Mouse (Mus musculus) bone marrow, adult 2 months (tissue): ENCODE results near the gene Cyp3a25. TPM values are rescaled to one million over a fixed set of nuclear protein-coding genes. Genes with fewer than 3 reads are reported as not detected.
"Not testable (repeated sequence)": the region's sequence is repeated elsewhere in the genome, so short reads cannot be mapped to it uniquely, and the experiment has no call there.

Source experiments
- H3K27ac ChIP-seq: fragments of 200-500 bp; 2 replicates; pipeline ENCODE4 v1.5.1; 2012; ENCODE audit warnings: low read depth, mild to moderate bottlenecking, control low read depth, inconsistent platforms, low read length; ENCODE audit not compliant: control insufficient read depth, poor library complexity, insufficient read depth
- H3K4me1 ChIP-seq: fragments of 200-500 bp; 2 replicates; pipeline ENCODE4 v1.6.1; 2011; ENCODE audit warnings: low read length; ENCODE audit not compliant: control insufficient read depth, insufficient read depth
- H3K4me3 ChIP-seq: fragments of 200-500 bp; replicated peaks from 2 replicates; pipeline ENCODE3; 2011; ENCODE audit warnings: mild to moderate bottlenecking, low read depth, low read length, control low read depth; ENCODE audit not compliant: control insufficient read depth
- CTCF ChIP-seq: fragments of 200-500 bp; IDR thresholded peaks from 2 replicates; pipeline ENCODE4 v1.5.1; 2011; ENCODE audit warnings: low read length, control low read depth; ENCODE audit not compliant: control insufficient read depth, insufficient read depth
- POLR2A ChIP-seq: fragments of 200-500 bp; IDR thresholded peaks from 2 replicates; pipeline ENCODE4 v1.6.1; 2011; ENCODE audit warnings: low read depth, mild to moderate bottlenecking, control low read depth, low read length, borderline replicate concordance; ENCODE audit not compliant: control insufficient read depth
- WGBS: fragments of 180-500 bp; shearing (Covaris S2); methylation state at CpG from one replicate; pipeline ENCODE4 v1.1.7; 2018; 5-methylcytosine and 5-hydroxymethylcytosine counted together
- polyA plus RNA-seq: library from polyadenylated mRNA; stranded (reverse); fragments of >200 nt; gene quantifications from 2 replicates; pipeline ENCODE4 v1.2.4, GENCODE M21; 2011; ENCODE audit warnings: low replicate concordance; ENCODE audit not compliant: missing spikeins, insufficient read depth, insufficient read length

The Cyp3a25 gene
- 0.50 and 4.0 TPM in 2 replicates for polyA plus RNA-seq

DNA sequence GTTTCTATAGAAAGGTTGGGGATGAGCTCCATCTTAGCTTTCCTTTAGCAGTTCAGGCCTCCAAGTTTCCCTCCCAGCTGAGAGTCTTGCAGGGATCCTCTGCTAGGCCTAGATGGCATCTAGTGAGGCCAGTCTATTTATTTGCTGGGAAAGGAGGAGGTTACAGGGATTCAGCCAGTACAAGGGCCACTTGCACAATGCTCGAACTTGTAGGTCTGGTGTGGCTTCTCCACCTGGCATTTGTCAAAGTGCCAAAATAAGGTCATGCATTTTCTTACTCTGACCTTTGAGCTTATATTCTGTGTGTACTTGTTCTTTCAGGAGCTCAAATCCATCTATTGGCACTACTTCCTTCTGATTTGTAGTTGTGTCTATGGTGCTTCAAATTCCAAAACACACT is at the start of gene Cyp3a25:
TSS of gene Cyp3a25 (minus strand) at position 110 of the 400 bp plus-strand sequence.
- H3K4me1 ChIP-seq = not testable (repeated sequence)
- WGBS = 54% methylated on average over 1 of the region's 1 CpGs

DNA sequence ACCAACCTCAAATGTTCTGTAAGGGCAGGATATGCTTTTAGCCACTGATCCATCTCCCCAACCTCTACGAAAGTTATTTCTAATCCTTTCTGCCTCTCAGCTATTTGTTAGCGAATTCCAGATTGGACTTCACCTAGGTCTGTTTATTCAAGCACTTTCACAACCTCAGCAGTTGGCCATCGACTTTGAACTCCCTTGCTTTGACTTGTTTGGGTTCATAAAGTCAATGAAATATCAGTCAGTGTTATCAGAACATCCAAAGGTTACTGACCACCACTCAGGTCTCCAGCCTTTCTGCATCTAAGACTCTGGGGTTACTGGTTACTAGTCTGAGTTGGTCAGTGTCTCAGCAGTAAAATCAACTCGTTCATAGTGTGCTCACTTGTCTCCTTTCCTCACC is 11.7 kb upstream of the Cyp3a25 start:
- H3K27ac ChIP-seq = no peak overlapping the region

More for the DNA sequence above, at the start of gene Cyp3a25:
- not testable (repeated sequence) for H3K4me3 ChIP-seq, H3K27ac ChIP-seq

DNA sequence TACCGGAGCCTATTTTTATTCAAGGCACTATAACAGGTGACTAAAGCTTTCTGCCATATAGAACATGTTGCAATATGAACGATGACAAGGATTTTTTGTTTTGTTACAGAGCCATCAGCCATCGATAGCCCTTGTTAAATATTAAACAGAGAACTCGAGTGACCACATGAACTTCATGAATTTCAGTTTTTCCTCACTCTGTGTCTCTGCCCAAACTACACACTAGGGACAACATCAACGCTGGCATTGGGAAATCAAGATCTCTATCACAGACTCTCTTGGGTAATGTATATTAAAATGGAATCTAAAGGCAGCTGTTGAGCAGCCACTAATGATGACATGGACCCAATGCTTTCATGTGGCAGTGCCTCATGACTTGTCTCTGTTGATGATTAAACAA is 8.9 kb upstream of the Cyp3a25 start:
- Histone ChIP-seq H3K4me3 (no peak overlapping the region), H3K27ac (no peak overlapping the region), H3K4me1 (no peaks in the 10 kb centered on the region)
- 64% methylated on average over 5 of the region's 5 CpGs for WGBS
- TF ChIP-seq CTCF = no peak
- TF ChIP-seq POLR2A = no peak

More for the DNA sequence above, 11.7 kb upstream of the Cyp3a25 start:
- TF ChIP-seq POLR2A (no peak), CTCF (no peak)
- 43% methylated on average over 4 of the region's 4 CpGs for WGBS
- Histone ChIP-seq H3K4me1 (no peaks in the 10 kb centered on the region), H3K4me3 (no peak overlapping the region)

DNA sequence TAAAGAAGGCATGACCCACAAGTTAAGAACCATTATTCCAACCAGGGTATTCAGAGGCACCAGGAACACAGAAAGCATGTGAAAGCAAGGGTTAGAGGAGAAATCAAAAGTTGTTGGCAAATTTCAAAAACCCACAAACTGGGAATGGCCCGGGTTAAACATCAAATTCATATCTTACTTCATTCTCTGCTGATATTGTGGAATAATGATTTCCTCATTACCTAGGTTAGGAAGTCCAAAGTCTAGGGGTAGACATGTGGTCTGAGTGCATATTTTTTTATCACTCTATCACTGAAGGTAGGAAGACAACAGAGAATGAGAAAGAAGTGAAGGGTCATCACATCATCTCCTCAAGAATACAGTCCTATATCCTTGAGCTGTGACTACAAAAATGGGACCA is 1.8 kb upstream of the Cyp3a25 start:
- TF ChIP-seq POLR2A = no peak
- TF ChIP-seq CTCF = no peak
- H3K4me3 ChIP-seq = no peak overlapping the region

DNA sequence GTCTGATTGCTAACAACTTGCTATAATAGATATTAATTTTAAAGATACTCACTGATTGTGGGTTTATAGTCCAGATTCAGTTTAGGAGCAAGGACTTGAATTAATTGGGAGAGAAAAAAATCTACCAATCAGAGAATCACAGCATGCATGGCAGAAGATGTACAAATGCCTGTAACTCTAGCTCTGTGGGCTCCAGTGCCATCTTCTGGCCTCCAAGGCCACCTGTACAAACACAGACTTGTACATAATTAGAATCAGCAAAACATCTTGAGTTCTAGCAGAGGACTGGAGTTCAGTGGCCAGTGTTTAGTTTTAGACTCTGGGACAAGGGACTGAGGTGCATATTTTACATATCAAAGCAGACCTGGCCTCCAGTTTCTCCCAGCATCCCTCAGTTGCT is 42.3 kb downstream of the Cyp3a25 start:
- no peak overlapping the region for H3K4me3 ChIP-seq
- H3K27ac ChIP-seq = no peak overlapping the region
- TF ChIP-seq POLR2A (no peak), CTCF (no peak)
- H3K4me1 ChIP-seq = no peaks in the 10 kb centered on the region

More for the DNA sequence above, 1.8 kb upstream of the Cyp3a25 start:
- WGBS = 68% methylated on average over 1 of the region's 1 CpGs
- Histone ChIP-seq H3K27ac (no peak overlapping the region), H3K4me1 (no peaks in the 10 kb centered on the region)

Other genes starting within 250 kb of the Cyp3a25 start
- not detected in 2 replicates for gene Cyp3a44, start 203.7 kb downstream of the Cyp3a25 start, polyA plus RNA-seq
- gene Cyp3a11, start 129.7 kb downstream of the Cyp3a25 start, polyA plus RNA-seq = 3.6 and 16.6 TPM in 2 replicates
- gene Cyp3a59, start 69.6 kb upstream of the Cyp3a25 start, polyA plus RNA-seq = not detected in 2 replicates
- gene Gm5565, start 150.9 kb upstream of the Cyp3a25 start, polyA plus RNA-seq = not detected in 2 replicates
- not detected in 2 replicates for gene Gm6309, start 161.1 kb upstream of the Cyp3a25 start, polyA plus RNA-seq
- not detected in 2 replicates for gene 1700001J03Rik, start 175.7 kb upstream of the Cyp3a25 start, polyA plus RNA-seq
- gene Rnf6, start 211.9 kb upstream of the Cyp3a25 start, polyA plus RNA-seq = 5.8 and 13.2 TPM in 2 replicates
- 17.0 and 28.8 TPM in 2 replicates for gene Cdk8, start 221.6 kb upstream of the Cyp3a25 start, polyA plus RNA-seq